In the genomic region with DNA sequence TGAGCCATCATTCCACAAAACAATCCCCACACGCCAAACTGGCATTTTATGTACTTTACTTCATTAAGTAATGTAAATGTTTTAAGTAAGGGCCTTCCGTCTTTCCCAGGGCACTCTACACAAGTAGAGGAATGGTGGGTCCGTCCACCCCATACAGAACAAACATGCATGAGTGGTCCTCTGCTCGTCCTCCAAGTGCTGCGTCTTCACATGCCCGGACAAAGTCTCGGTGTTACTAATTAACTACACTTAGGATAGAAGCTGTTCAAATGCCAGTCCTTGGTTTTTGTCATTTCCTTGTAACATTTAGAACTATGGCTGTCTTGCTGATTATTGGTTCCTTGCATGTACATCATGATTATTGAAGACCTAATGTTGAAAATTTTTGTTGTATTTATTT, we compare ENCODE assay signal across 25 mouse cellular contexts. TPM values are rescaled to one million over a fixed set of nuclear protein-coding genes. Genes with fewer than 3 reads are reported as not detected.
DNase-seq lines count a peak whose midpoint lies in the region; ATAC-seq and TF ChIP-seq lines count a peak whose summit lies in the region.
"Had no signal": no experiment of that assay in that cellular context is flagged by ENCODE, and none has a peak within 500 bp of the region (broad histone marks: within the 10 kb centered on the region; RNA-seq: fewer than 3 reads in every experiment).

No protein-coding gene starts in this region.

- peak; percentile 69 for DNase-seq in kidney, adult 2 months
- DNase-seq in kidney, postnatal 4 days: no peak
- DNase-seq in kidney, postnatal 10 days: no peak
- peak; percentile 17 for DNase-seq in kidney, postnatal 14 days
- DNase-seq in thymus, postnatal 4 days: no peak
- DNase-seq in spleen, adult 18-20 months: no peak
- DNase-seq: adrenal gland, postnatal 10 days; adrenal gland, postnatal 36 days; B cell, adult 2 months; cerebellum, adult 18-20 months; cerebellum, adult 9-10 months; cerebellum, postnatal 14 days; gastrocnemius, postnatal 10 days; gastrocnemius, postnatal 36 days; heart, adult 2 months; heart, postnatal 14 days had no signal

- H3K9ac ChIP-seq in kidney, embryonic 16.5 days (replicated peaks; ENCODE audit: low read length): no peak overlapping the region
- H3K9ac ChIP-seq: forebrain, embryonic 13.5 days; heart, embryonic 13.5 days; hindbrain, embryonic 12.5 days had no signal

- H3K36me3 ChIP-seq in kidney, adult 2 months (ENCODE audit: control insufficient read depth, insufficient read depth, low read length): no peaks in the 10 kb centered on the region; the same call in 1 of the 2 replicates
- peaks cover 17% of the 10 kb centered on the region for H3K36me3 ChIP-seq in kidney, embryonic 16.5 days (ENCODE audit: insufficient read depth, low read length)

- no peak overlapping the region for H3K4me3 ChIP-seq in kidney, adult 2 months (ENCODE audit: insufficient read depth, low read depth, low read length)
- no peak overlapping the region for H3K4me3 ChIP-seq in kidney, embryonic 16.5 days (ENCODE audit: low read length)
- H3K4me3 ChIP-seq: forebrain, embryonic 10.5 days; forebrain, embryonic 13.5 days; heart, adult 2 months; heart, embryonic 10.5 days; heart, embryonic 13.5 days; hindbrain, embryonic 12.5 days had no signal

- no peak for TF ChIP-seq CTCF in kidney, adult 2 months (conservative IDR thresholded peaks at IDR 0.05; ENCODE audit: insufficient read depth, insufficient read length, low read depth, low read length)

- WGBS in kidney, adult 2 months: 52% methylated on average over 7 of the region's 7 CpGs
- 76% methylated on average over 7 of the region's 7 CpGs for WGBS in kidney, embryonic 16.5 days

- 0 out of 2 replicates have a peak overlapping the region, but pooled peaks have one; percentile 20 for H3K27ac ChIP-seq in kidney, adult 2 months (ENCODE audit: insufficient read depth, low read depth, low read length)
- no peak overlapping the region for H3K27ac ChIP-seq in kidney, embryonic 16.5 days (ENCODE audit: low read length)
- H3K27ac ChIP-seq: forebrain, embryonic 10.5 days; forebrain, embryonic 13.5 days; heart, adult 2 months; heart, embryonic 10.5 days; heart, embryonic 13.5 days; hindbrain, embryonic 12.5 days had no signal

- no peak overlapping the region for H3K4me2 ChIP-seq in kidney, embryonic 16.5 days (replicated peaks; ENCODE audit: low read depth, low read length)
- H3K4me2 ChIP-seq: forebrain, embryonic 13.5 days; heart, embryonic 13.5 days; hindbrain, embryonic 12.5 days had no signal

- H3K27me3 ChIP-seq in kidney, adult 2 months (replicated peaks; ENCODE audit: control insufficient read depth, insufficient read depth, low read length): no peaks in the 10 kb centered on the region
- no peaks in the 10 kb centered on the region for H3K27me3 ChIP-seq in kidney, embryonic 16.5 days (ENCODE audit: insufficient read depth, low read length)
- H3K27me3 ChIP-seq: CH12.LX; forebrain, embryonic 13.5 days; heart, embryonic 13.5 days; hindbrain, embryonic 12.5 days had no signal

- ATAC-seq in kidney, embryonic 16.5 days (ENCODE audit: low FRiP score, low TSS enrichment): peak; percentile 46; the same call in 1 of the 2 replicates
- ATAC-seq: forebrain, embryonic 13.5 days; forebrain, embryonic 16.5 days; hindbrain, embryonic 16.5 days had no signal

- H3K9me3 ChIP-seq in kidney, embryonic 16.5 days (ENCODE audit: low read length): no peaks in the 10 kb centered on the region; the same call in 1 of the 2 replicates
- H3K9me3 ChIP-seq: forebrain, embryonic 10.5 days; forebrain, embryonic 13.5 days; heart, embryonic 10.5 days; heart, embryonic 13.5 days; hindbrain, embryonic 12.5 days had no signal

- H3K4me1 ChIP-seq in kidney, adult 2 months (ENCODE audit: control insufficient read depth, insufficient read depth, low read length): no peaks in the 10 kb centered on the region; the same call in 1 of the 2 replicates
- no peaks in the 10 kb centered on the region for H3K4me1 ChIP-seq in kidney, embryonic 16.5 days (ENCODE audit: insufficient read depth, low read length)
- H3K4me1 ChIP-seq: forebrain, embryonic 10.5 days; forebrain, embryonic 13.5 days; heart, embryonic 10.5 days; hindbrain, embryonic 12.5 days had no signal

- no peak for TF ChIP-seq POLR2A in kidney, adult 2 months (IDR thresholded peaks at IDR 0.05; ENCODE audit: low read depth, low read length)

RNA-seq across cellular contexts. Expression of a gene that starts 21.2 kb away (rescaled TPM):
- polyA plus RNA-seq in kidney, adult 2 months (2012; rRNA removed): 15.4 and 19.7 TPM in 2 replicates
- 13.2 and 14.6 TPM in 2 replicates for polyA plus RNA-seq in kidney, embryonic 16.5 days (2015; fragmentation: Nextera tagmentation; extraction: Ambion mirVana)

Comparison
In these comparisons a context has a peak if more than half of its experiments do, and no peak if none do; other contexts are left out.
1. DNase-seq: peak in kidney, adult 2 months (single experiment) and kidney, postnatal 14 days (single experiment); none in kidney, postnatal 4 days (0 of 2), kidney, postnatal 10 days (single experiment), thymus, postnatal 4 days (single experiment) and spleen, adult 18-20 months (0 of 2).